Mouse (Mus musculus) cerebellum, adult 2 months (tissue): Measurements from ENCODE around the gene Gpn2. TPM values are rescaled to one million over a fixed set of nuclear protein-coding genes. Genes with fewer than 3 reads are reported as not detected.

ENCODE experiments used
- DNase-seq, 2 experiments: peaks; one replicate each; pipeline ENCODE4 v3.0.0; 2021
- H3K27ac ChIP-seq: fragments of 200-500 bp; 2 replicates; pipeline ENCODE4 v1.5.1; 2012; ENCODE audit warnings: low read length, control low read depth, inconsistent platforms; ENCODE audit not compliant: insufficient read depth
- H3K27me3 ChIP-seq: fragments of 200-500 bp; 2 replicates; pipeline ENCODE4 v1.6.1; 2012; ENCODE audit warnings: inconsistent platforms, mild to moderate bottlenecking, low read length, moderate library complexity; ENCODE audit not compliant: control insufficient read depth, insufficient read depth
- H3K4me1 ChIP-seq: fragments of 200-500 bp; 2 replicates; pipeline ENCODE4 v1.6.1; 2011; ENCODE audit warnings: low read length; ENCODE audit not compliant: control insufficient read depth, insufficient read depth
- H3K4me3 ChIP-seq: fragments of 200-500 bp; replicated peaks from 2 replicates; pipeline ENCODE3; 2011; ENCODE audit warnings: mild to moderate bottlenecking, low read depth, low read length, control low read depth; ENCODE audit not compliant: insufficient read depth
- CTCF ChIP-seq: fragments of 200-500 bp; IDR thresholded peaks from 2 replicates; pipeline ENCODE4 v1.5.1; 2011; ENCODE audit warnings: low read depth, mild to moderate bottlenecking, control low read depth, low read length, moderate library complexity, borderline replicate concordance; ENCODE audit not compliant: insufficient read depth
- POLR2A ChIP-seq: fragments of 200-500 bp; IDR thresholded peaks from 2 replicates; pipeline ENCODE4 v1.6.1; 2011; ENCODE audit warnings: low read length, control low read depth, borderline replicate concordance; ENCODE audit not compliant: insufficient read depth
- WGBS: fragments of 180-500 bp; shearing (Covaris S2); methylation state at CpG from one replicate; pipeline ENCODE4 v1.1.7; 2018; 5-methylcytosine and 5-hydroxymethylcytosine counted together
- polyA plus RNA-seq: library from polyadenylated mRNA; depleted of rRNA; stranded (reverse); fragments of >200 nt; gene quantifications from 2 replicates; pipeline ENCODE4 v1.2.3, GENCODE M21; 2012

Gpn2 gene
- polyA plus RNA-seq, 1 experiment: 23.9 TPM

DNA sequence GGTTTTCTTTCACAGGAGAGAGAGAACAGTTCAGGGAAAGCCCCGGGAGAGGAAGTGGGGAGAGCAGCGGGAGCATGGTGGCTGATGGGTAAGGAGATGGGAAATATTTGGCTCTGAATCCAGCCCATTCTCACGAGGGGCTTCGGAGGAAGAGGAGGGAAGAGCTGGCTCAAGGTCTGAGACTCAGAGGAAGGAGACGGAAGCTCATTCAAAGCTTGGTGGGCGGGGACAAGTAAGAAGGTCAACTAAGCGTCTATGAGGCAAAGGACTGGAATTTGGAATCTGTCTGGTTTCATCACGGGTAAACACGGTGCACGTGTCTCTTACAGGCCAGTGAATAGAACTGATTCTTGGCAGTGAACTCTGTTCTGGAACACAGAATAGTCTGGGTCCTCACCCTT lies 14.1 kb upstream of the Gpn2 start:
- WGBS: 35% methylated on average over 10 of the region's 10 CpGs

DNA sequence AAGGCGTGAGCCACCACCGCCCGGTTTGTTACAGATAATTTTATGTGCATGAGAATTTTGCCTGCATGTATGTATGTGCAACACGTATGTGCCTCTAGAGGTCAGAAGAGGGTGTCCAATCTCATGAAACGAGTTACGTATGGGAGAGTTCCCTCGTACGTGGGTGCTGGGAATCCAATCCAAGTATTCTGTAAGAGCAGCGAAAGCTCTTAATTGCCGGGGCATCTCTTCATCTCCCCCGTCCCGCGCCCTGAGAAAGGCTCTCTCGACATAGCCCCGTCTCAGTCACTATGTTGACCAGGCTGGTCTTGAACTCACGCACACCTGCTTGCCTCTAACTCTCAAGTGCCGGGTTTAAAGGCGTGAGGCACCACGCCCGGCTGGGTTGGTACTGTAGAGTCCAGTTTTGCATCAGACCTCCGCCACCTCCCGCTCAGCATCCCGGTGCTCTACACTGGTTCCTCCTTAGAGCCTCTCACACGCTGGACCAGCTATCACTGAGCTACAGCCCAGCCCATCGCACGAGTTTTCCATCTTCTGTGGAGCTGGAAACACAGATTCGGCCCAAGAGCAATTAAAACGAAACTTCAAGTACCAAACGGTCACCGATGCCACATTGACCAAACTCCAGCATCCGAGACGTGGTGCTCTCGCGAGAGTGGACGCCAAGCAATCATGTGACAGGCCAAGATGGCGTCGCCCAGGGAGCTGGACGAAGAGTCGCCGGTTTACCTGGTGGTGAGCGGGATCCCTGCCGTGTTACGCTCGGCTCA lies 9.9 kb upstream of the Gpn2 start, which contains the start of gene Gpatch3:
TSS of gene Gpatch3 (plus strand) at position 676 of the 773 bp plus-strand sequence.
- DNase-seq: peak; percentile 92
- WGBS: 3% methylated on average over 44 of the region's 44 CpGs

More for the DNA sequence above, 14.1 kb upstream of the Gpn2 start:
- Histone ChIP-seq H3K4me1 (no peaks in the 10 kb centered on the region), H3K4me3 (no peak overlapping the region), H3K27ac (no peak overlapping the region), H3K27me3 (no peaks in the 10 kb centered on the region)
- DNase-seq: no peak
- TF ChIP-seq CTCF: no peak
- TF ChIP-seq POLR2A: no peak

DNA sequence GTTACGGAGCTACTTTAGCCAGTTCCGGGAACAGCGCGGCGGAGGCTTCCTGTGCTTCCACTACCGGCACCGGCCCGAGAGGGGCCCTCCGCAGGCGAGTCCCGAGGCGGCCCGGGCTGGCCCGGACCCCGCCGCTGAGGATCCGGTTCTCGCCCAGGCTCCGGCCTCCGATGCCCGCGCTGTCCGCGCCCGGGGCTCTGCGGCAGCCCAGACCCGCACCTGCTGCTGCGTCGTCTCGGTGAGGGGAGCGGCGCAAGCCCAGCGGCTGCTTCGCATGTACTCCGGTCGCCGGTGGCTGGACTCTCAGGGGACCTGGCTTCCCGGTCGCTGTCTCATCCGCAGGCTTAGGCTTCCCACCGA lies 9.3 kb upstream of the Gpn2 start:
- H3K4me3 ChIP-seq: peak overlapping the region; percentile 76
- no peaks in the 10 kb centered on the region for H3K4me1 ChIP-seq
- no peaks in the 10 kb centered on the region for H3K27me3 ChIP-seq
- TF ChIP-seq CTCF (no peak), POLR2A (no peak)
- DNase-seq: no peak
- no peak overlapping the region for H3K27ac ChIP-seq
- WGBS: under 1% methylated on average over 41 of the region's 41 CpGs

More for the DNA sequence above, 9.9 kb upstream of the Gpn2 start, which contains the start of gene Gpatch3:
- Histone ChIP-seq H3K4me1 (no peaks in the 10 kb centered on the region), H3K27me3 (no peaks in the 10 kb centered on the region), H3K4me3 (peak within 1 kb of the TSS; percentile 76), H3K27ac (peak within 1 kb of the TSS; percentile 8)
- no peak for TF ChIP-seq CTCF
- peak; percentile 91 for TF ChIP-seq POLR2A

DNA sequence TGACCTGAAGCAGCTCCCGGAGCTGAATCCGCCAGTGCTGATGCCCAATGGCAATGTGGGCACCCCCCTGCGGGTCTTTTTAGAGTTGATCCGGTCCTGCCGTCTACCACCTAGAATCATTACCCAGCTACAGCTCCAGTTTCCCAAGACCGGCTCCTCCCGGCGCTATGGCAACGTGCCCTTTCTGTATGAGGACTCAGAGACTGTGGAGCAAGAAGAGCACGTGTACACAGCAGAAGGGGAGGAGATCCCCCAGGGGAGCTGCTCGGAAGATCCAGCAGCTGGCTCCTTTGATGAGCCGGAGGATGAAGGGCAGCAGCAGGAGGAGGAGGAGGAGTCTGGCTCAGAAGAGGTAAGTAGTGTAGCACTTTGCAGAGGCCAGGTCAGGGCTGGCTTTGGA lies 6.2 kb upstream of the Gpn2 start:
- no peak for DNase-seq
- 32% methylated on average over 12 of the region's 12 CpGs for whole genome bisulfite sequencing

DNA sequence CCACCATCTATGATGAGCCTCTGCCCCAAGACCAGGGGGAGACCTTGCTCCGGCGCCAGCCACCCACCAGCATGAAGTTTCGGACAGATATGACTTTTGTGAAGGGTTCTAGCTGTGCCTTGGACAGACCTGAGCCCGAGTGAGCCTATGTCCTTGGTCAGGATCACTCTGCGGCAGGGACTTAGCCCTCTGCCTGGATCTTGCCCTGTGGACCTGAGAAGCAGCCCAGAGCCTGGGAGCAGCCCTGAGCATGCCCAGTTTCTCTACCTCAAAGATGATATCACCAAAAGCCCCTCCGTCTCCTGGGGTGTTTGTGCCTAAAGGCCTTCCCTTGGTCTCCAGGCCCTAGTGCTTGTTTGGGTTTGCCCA lies 488 bp upstream of the Gpn2 start:
- no peaks in the 10 kb centered on the region for H3K4me1 ChIP-seq
- TF ChIP-seq POLR2A (no peak), CTCF (no peak)
- DNase-seq: no peak
- H3K27me3 ChIP-seq: no peaks in the 10 kb centered on the region
- H3K4me3 ChIP-seq: peak overlapping the region; percentile 90
- H3K27ac ChIP-seq: peak overlapping the region; percentile 43
- 61% methylated on average over 6 of the region's 6 CpGs for WGBS

More for the DNA sequence above, 6.2 kb upstream of the Gpn2 start:
- no peak for TF ChIP-seq POLR2A
- no peak for TF ChIP-seq CTCF
- no peak overlapping the region for H3K4me3 ChIP-seq
- H3K4me1 ChIP-seq: no peaks in the 10 kb centered on the region
- no peaks in the 10 kb centered on the region for H3K27me3 ChIP-seq
- no peak overlapping the region for H3K27ac ChIP-seq

DNA sequence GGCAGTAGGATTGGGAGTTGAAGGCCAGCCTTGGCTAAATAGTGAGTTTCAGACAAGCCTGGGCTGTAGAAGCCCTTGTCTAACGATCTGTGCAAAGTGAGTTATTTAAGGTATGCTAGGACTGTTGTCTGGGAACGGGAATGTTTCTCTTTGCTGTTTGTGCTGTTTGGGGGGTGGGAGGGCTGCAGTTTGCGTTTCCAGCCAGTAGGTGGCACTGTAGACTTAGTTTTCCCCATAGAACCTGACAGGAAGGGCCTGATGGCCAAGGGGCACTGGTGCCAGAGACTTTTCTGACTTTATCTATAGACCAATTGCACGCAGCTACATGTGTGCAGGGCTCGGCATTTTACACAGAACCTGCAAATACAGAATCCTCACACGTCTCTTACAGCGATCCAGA lies 8.4 kb downstream of the Gpn2 start:
- 25% methylated on average over 7 of the region's 7 CpGs for WGBS
- Histone ChIP-seq H3K27me3 (no peaks in the 10 kb centered on the region), H3K27ac (no peak overlapping the region), H3K4me1 (no peaks in the 10 kb centered on the region), H3K4me3 (no peak overlapping the region)
- TF ChIP-seq POLR2A (no peak), CTCF (peak; percentile 98)
- peak; percentile 54 to 73 for DNase-seq

DNA sequence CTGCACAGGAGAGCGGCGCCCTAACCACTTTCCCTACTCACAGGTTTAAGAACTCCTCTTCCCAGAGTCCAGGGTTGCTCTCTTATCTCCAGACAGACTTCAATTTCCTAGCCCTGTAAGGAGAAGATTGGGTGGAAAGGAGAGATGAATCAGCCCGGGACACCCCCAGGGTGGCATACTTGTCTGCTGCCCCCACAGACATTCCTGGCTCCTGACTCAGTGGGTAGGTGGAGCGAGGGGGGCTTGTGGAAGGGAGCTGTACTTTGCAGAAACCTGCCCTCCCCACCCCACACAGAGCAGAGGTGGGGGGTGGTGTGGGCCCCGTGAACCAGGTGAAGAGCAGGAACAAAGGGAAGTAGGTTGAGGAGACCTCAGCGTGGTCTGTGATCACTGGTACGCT lies 11.4 kb downstream of the Gpn2 start:
- WGBS: 78% methylated on average over 7 of the region's 7 CpGs
- no peak overlapping the region for H3K27ac ChIP-seq
- H3K27me3 ChIP-seq: no peaks in the 10 kb centered on the region
- TF ChIP-seq POLR2A (no peak), CTCF (no peak)
- H3K4me1 ChIP-seq: peaks cover 5% of the 10 kb centered on the region; the same call in 1 of the 2 replicates
- no peak overlapping the region for H3K4me3 ChIP-seq
- no peak for DNase-seq

DNA sequence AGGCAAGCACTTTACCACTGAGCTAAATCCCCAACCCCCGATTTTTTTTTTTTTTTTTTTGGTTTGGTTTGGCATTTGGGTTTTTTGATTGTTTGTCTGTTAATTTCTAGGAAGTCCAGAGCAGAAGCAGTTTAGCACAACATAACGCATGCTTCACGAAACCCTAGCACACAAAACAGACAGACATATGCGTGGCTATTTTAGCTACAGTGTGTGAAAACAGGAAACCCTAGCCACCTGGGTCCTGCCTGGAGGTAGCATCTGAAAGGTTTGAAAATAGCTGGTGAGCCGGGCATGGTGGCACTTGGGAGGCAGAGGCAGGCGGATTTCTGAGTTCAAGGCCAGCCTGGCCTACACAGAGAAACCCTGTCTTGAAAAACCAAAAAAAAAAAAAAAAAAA lies 11.9 kb downstream of the Gpn2 start:
- Histone ChIP-seq H3K4me1 (peaks cover 5% of the 10 kb centered on the region; the same call in 1 of the 2 replicates), H3K27ac (no peak overlapping the region), H3K27me3 (no peaks in the 10 kb centered on the region), H3K4me3 (no peak overlapping the region)
- 89% methylated on average over 6 of the region's 6 CpGs for WGBS
- no peak for TF ChIP-seq POLR2A
- TF ChIP-seq CTCF: no peak
- no peak for DNase-seq
